Mouse (Mus musculus) thymus, postnatal 10 days (tissue): ENCODE measurements around the gene Gm20481.
"Not testable (repeated sequence)": the region's sequence is repeated elsewhere in the genome, so short reads cannot be mapped to it uniquely, and the experiment has no call there.

Experiments
- DNase-seq, 2 experiments: peaks; one replicate each; pipeline ENCODE4 v3.0.0; 2021; ENCODE audit warnings: low spot score in 2 of 2

Gene Gm20481

GRCm38 (mm10) chr17:34951636-34952377 is 17.9 kb upstream of the Gm20481 start:
- DNase-seq, result no peak

GRCm38 (mm10) chr17:34952378-34953040 is 17.2 kb upstream of the Gm20481 start:
- DNase-seq, result peak; percentile 71 to 78

GRCm38 (mm10) chr17:34953258-34953657 is 16.5 kb upstream of the Gm20481 start:
- no peak for DNase-seq

- DNase-seq, result no peak
Measured at GRCm38 (mm10) chr17:34953904-34954303, 15.8 kb upstream of the Gm20481 start.

GRCm38 (mm10) chr17:34954831-34955230 is 14.9 kb upstream of the Gm20481 start:
- DNase-seq, result no peak

- DNase-seq, result no peak
Measured at GRCm38 (mm10) chr17:34955884-34956283, 13.8 kb upstream of the Gm20481 start.

GRCm38 (mm10) chr17:34956340-34956739 is 13.4 kb upstream of the Gm20481 start:
- no peak for DNase-seq

GRCm38 (mm10) chr17:34957291-34957690 is 12.4 kb upstream of the Gm20481 start:
- not testable (repeated sequence) for DNase-seq

GRCm38 (mm10) chr17:34957966-34958365 is 11.7 kb upstream of the Gm20481 start:
- not testable (repeated sequence) for DNase-seq

GRCm38 (mm10) chr17:34958734-34959129 is 11.0 kb upstream of the Gm20481 start:
- DNase-seq, result not testable (repeated sequence)

GRCm38 (mm10) chr17:34959130-34959778 is 10.5 kb upstream of the Gm20481 start, which contains the start of gene Hspa1b:
TSS of gene Hspa1b (minus strand) at chr17:34959238.
- DNase-seq, result peak; percentile 59 to 63

GRCm38 (mm10) chr17:34959881-34960515 is 9.7 kb upstream of the Gm20481 start:
- DNase-seq, result no peak

- DNase-seq, result no peak
Measured at GRCm38 (mm10) chr17:34960702-34961493, 8.8 kb upstream of the Gm20481 start.

- DNase-seq, result no peak
Measured at GRCm38 (mm10) chr17:34962125-34962524, 7.6 kb upstream of the Gm20481 start.

GRCm38 (mm10) chr17:34962841-34963240 is 6.9 kb upstream of the Gm20481 start:
- no peak for DNase-seq

- no peak for DNase-seq
Measured at GRCm38 (mm10) chr17:34964640-34965049, 5.1 kb upstream of the Gm20481 start.

GRCm38 (mm10) chr17:34965627-34966026 is 4.1 kb upstream of the Gm20481 start:
- no peak for DNase-seq

GRCm38 (mm10) chr17:34970850-34971249 is 1.1 kb downstream of the Gm20481 start:
- not testable (repeated sequence) for DNase-seq

- DNase-seq, result not testable (repeated sequence)
Measured at GRCm38 (mm10) chr17:34971694-34972068, 2.0 kb downstream of the Gm20481 start.

- DNase-seq, result peak; percentile 28 to 32
Measured at GRCm38 (mm10) chr17:34972069-34972749, 2.5 kb downstream of the Gm20481 start, which contains the start of the genes Hspa1a and Hspa1l. TSS of gene Hspa1a (minus strand) at chr17:34972156. TSS of gene Hspa1l (plus strand) at chr17:34972703.
